Mouse (Mus musculus): Measurements from ENCODE around the gene H2al2a. TPM values are rescaled to one million over a fixed set of nuclear protein-coding genes. Genes with fewer than 3 reads are reported as not detected.
"Not testable (repeated sequence)": the region's sequence is repeated elsewhere in the genome, so short reads cannot be mapped to it uniquely, and the experiment has no call there.

H2al2a gene
- polyA plus RNA-seq, 1 experiment from 2014 or later = not detected

DNA sequence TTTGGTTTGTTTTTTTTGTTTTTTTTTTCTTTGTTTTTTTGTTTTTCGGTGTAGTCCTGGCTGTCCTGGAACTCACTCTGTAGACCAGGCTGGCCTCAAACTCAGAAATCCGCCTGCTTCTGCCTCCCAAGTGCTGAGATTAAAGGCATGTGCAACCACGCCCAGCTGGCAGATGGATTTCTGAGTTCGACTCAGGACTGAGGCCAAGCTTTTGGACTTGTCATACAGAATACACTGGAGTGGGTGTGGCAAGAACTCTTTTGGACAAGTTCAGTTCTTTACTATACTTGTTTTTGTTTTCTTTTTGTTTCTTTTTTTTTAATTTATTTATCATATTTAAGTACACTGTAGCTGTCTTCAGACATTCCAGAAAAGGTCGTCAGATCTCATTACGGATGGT, 18.1 kb downstream of the H2al2a start:
- DNase-seq (ENCODE audit: low spot score) = no peak
- Histone ChIP-seq H3K36me3 (replicated peaks; ENCODE audit: control insufficient read depth, insufficient read depth, low read depth, low read length) (no peaks in the 10 kb centered on the region), H3K9me3 (replicated peaks; ENCODE audit: control insufficient read depth, low read length) (no peaks in the 10 kb centered on the region), H3K4me3 (ENCODE audit: low read depth, low read length) (no peak overlapping the region), H3K9ac (replicated peaks; ENCODE audit: low read length) (no peak overlapping the region), H3K27ac (replicated peaks; ENCODE audit: low read depth, low read length) (no peak overlapping the region), H3K4me1 (ENCODE audit: control insufficient read depth, insufficient read depth, low read length) (no peaks in the 10 kb centered on the region), H3K4me2 (ENCODE audit: low read depth, low read length) (no peak overlapping the region), H3K27me3 (ENCODE audit: control insufficient read depth, insufficient read depth, low read length) (no peaks in the 10 kb centered on the region)
- WGBS = 94% methylated on average over 6 of the region's 6 CpGs
- no peak for ATAC-seq (replicated peaks; ENCODE audit: insufficient number of reproducible peaks, low FRiP score, low TSS enrichment, low read depth)

DNA sequence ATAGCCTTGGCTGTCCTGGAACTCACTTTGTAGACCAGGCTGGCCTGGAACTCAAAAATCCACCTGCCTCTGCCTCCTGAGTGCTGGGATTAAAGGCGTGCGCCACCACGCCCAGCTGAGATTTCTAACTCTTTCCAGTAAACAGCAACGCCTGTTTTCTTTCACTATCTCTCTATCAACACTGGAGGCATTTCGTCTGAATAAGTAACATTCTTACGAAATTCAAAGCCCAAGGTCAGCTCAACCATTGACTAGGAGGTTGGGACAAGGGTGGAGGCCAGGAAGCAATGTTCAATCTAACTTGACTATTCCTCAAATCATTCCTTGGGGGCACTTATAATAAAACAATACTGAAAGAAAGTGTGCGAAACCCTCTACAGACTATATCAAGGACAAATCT, 18.5 kb downstream of the H2al2a start:
- not testable (repeated sequence) for DNase-seq (ENCODE audit: low spot score)

GRCm38 (mm10) chr2:17977645-17978044, 19.1 kb downstream of the H2al2a start:
- H3K36me3 ChIP-seq (replicated peaks; ENCODE audit: control insufficient read depth, insufficient read depth, low read depth, low read length); H3K4me3 ChIP-seq (ENCODE audit: low read depth, low read length); H3K4me2 ChIP-seq (ENCODE audit: low read depth, low read length); H3K27me3 ChIP-seq (ENCODE audit: control insufficient read depth, insufficient read depth, low read length); H3K27ac ChIP-seq (replicated peaks; ENCODE audit: low read depth, low read length); H3K9me3 ChIP-seq (replicated peaks; ENCODE audit: control insufficient read depth, low read length); DNase-seq (ENCODE audit: low spot score); ATAC-seq (replicated peaks; ENCODE audit: insufficient number of reproducible peaks, low FRiP score, low TSS enrichment, low read depth); H3K4me1 ChIP-seq (ENCODE audit: control insufficient read depth, insufficient read depth, low read length); H3K9ac ChIP-seq (replicated peaks; ENCODE audit: low read length): not testable (repeated sequence)

More for the DNA sequence above, 18.5 kb downstream of the H2al2a start:
- H3K4me2 ChIP-seq (ENCODE audit: low read depth, low read length); H3K9ac ChIP-seq (replicated peaks; ENCODE audit: low read length); ATAC-seq (replicated peaks; ENCODE audit: insufficient number of reproducible peaks, low FRiP score, low TSS enrichment, low read depth); H3K27me3 ChIP-seq (ENCODE audit: control insufficient read depth, insufficient read depth, low read length); H3K4me3 ChIP-seq (ENCODE audit: low read depth, low read length); H3K27ac ChIP-seq (replicated peaks; ENCODE audit: low read depth, low read length); H3K36me3 ChIP-seq (replicated peaks; ENCODE audit: control insufficient read depth, insufficient read depth, low read depth, low read length); H3K9me3 ChIP-seq (replicated peaks; ENCODE audit: control insufficient read depth, low read length); H3K4me1 ChIP-seq (ENCODE audit: control insufficient read depth, insufficient read depth, low read length): not testable (repeated sequence)
- WGBS = 92% methylated on average over 7 of the region's 7 CpGs

DNA sequence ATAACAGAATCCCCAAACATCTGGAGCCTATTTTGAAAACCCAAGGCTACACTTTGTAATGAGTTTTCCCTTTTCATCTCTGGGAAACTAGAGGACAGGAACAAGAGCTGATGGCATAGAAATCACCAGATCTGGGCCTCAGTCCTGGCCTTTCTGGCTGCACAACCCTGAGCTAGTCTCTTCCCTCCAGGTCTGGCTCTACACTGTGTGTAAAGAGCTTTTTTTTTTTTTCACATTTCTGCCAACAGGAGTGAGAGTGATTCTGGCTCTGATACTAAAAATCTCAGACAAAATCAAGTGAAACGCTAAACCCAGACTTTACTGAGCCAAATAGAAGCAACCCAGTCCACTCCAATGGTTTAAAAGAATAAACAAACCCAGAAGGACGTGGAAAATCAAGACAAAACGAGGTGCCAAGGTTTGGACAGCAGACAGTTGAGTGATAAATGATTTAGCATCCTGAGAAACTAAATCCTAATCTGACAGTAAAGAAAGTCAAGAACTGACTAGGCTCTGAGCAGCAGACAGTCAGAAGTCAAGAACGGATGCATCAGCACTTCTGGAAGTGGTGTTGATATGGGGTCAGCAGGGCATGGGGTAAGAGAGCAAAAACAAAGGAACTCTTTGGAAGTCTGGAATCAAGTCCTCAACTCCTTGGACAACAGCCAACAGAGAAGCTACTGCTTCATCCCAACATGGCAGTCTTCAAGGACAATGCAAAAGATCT, 21.0 kb downstream of the H2al2a start:
- DNase-seq (ENCODE audit: low spot score) (no peak), ATAC-seq (replicated peaks; ENCODE audit: insufficient number of reproducible peaks, low FRiP score, low TSS enrichment, low read depth) (no peak)
- H3K27me3 ChIP-seq (ENCODE audit: control insufficient read depth, insufficient read depth, low read length) = no peaks in the 10 kb centered on the region
- no peaks in the 10 kb centered on the region for H3K9me3 ChIP-seq (replicated peaks; ENCODE audit: control insufficient read depth, low read length)
- H3K9ac ChIP-seq (replicated peaks; ENCODE audit: low read length) = no peak overlapping the region
- no peaks in the 10 kb centered on the region for H3K4me1 ChIP-seq (ENCODE audit: control insufficient read depth, insufficient read depth, low read length)
- no peaks in the 10 kb centered on the region for H3K36me3 ChIP-seq (replicated peaks; ENCODE audit: control insufficient read depth, insufficient read depth, low read depth, low read length)
- H3K27ac ChIP-seq (replicated peaks; ENCODE audit: low read depth, low read length) = no peak overlapping the region
- no peak overlapping the region for H3K4me3 ChIP-seq (ENCODE audit: low read depth, low read length)
- H3K4me2 ChIP-seq (ENCODE audit: low read depth, low read length) = no peak overlapping the region
- WGBS = 71% methylated on average over 4 of the region's 4 CpGs

DNA sequence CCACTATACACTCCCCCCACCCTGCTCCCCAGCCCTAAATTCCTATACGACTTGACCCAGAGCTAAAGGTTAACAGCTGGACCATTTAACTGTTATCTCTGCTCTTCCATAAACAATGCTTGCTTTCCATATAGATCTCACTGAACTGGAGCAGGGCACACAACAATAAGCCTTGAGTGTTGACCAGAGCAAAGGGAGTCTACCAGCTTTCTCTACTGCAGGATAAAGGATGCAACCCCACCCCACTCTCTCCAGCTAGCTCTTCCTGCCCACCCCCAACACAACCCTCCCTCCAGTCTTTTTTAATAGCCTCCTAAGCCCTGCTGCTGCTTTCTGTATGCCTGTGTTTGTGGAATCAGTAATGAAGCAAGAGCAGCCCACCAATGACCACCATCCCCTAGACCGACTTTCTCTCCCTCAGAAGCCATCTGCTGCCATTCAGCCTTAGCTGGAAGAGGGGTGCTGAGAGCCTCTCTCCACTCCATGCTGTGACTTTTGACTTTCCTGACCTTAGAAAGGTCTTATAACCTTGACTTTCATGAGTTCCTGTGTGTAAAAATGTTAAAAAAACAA, 22.8 kb downstream of the H2al2a start:
- Histone ChIP-seq H3K27ac (replicated peaks; ENCODE audit: low read depth, low read length) (no peak overlapping the region), H3K9me3 (replicated peaks; ENCODE audit: control insufficient read depth, low read length) (no peaks in the 10 kb centered on the region), H3K4me1 (ENCODE audit: control insufficient read depth, insufficient read depth, low read length) (no peaks in the 10 kb centered on the region), H3K4me2 (ENCODE audit: low read depth, low read length) (no peak overlapping the region), H3K4me3 (ENCODE audit: low read depth, low read length) (no peak overlapping the region), H3K9ac (replicated peaks; ENCODE audit: low read length) (no peak overlapping the region), H3K27me3 (ENCODE audit: control insufficient read depth, insufficient read depth, low read length) (no peaks in the 10 kb centered on the region), H3K36me3 (replicated peaks; ENCODE audit: control insufficient read depth, insufficient read depth, low read depth, low read length) (no peaks in the 10 kb centered on the region)
- DNase-seq (ENCODE audit: low spot score) (no peak), ATAC-seq (replicated peaks; ENCODE audit: insufficient number of reproducible peaks, low FRiP score, low TSS enrichment, low read depth) (no peak)
- WGBS = 33% methylated on average over 2 of the region's 2 CpGs

DNA sequence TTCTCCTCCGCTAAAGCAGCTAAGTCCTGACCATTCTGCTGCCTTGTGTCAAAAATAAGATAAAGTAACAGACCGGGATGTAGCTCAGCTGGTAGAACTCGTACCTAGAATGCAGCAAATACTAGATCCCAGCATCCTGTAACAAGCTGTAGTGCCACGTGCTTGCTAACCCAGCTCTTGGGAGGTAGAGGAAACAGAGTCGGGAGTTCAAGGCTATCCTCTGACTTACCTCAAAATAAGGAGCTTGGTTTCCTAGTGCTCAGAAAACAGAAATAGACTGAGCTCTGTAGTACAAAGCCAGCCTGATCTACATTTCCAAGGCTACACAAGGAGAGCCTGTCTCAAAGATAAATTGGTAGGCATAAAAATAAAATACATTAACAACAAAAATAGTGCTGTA, 23.5 kb downstream of the H2al2a start:
- 87% methylated on average over 5 of the region's 5 CpGs for WGBS
- Histone ChIP-seq H3K36me3 (replicated peaks; ENCODE audit: control insufficient read depth, insufficient read depth, low read depth, low read length) (no peaks in the 10 kb centered on the region), H3K27me3 (ENCODE audit: control insufficient read depth, insufficient read depth, low read length) (no peaks in the 10 kb centered on the region), H3K27ac (replicated peaks; ENCODE audit: low read depth, low read length) (no peak overlapping the region), H3K4me3 (ENCODE audit: low read depth, low read length) (no peak overlapping the region), H3K4me2 (ENCODE audit: low read depth, low read length) (no peak overlapping the region), H3K9me3 (replicated peaks; ENCODE audit: control insufficient read depth, low read length) (no peaks in the 10 kb centered on the region), H3K9ac (replicated peaks; ENCODE audit: low read length) (no peak overlapping the region), H3K4me1 (ENCODE audit: control insufficient read depth, insufficient read depth, low read length) (no peaks in the 10 kb centered on the region)
- DNase-seq (ENCODE audit: low spot score) = no peak
- no peak for ATAC-seq (replicated peaks; ENCODE audit: insufficient number of reproducible peaks, low FRiP score, low TSS enrichment, low read depth)

- no peaks in the 10 kb centered on the region for H3K36me3 ChIP-seq (replicated peaks; ENCODE audit: control insufficient read depth, insufficient read depth, low read depth, low read length)
- no peak for ATAC-seq (replicated peaks; ENCODE audit: insufficient number of reproducible peaks, low FRiP score, low TSS enrichment, low read depth)
- 96% methylated on average over 2 of the region's 2 CpGs for WGBS
- H3K27ac ChIP-seq (replicated peaks; ENCODE audit: low read depth, low read length) = no peak overlapping the region
- DNase-seq (ENCODE audit: low spot score) = no peak
- no peak overlapping the region for H3K4me3 ChIP-seq (ENCODE audit: low read depth, low read length)
- H3K9me3 ChIP-seq (replicated peaks; ENCODE audit: control insufficient read depth, low read length) = no peaks in the 10 kb centered on the region
- H3K27me3 ChIP-seq (ENCODE audit: control insufficient read depth, insufficient read depth, low read length) = no peaks in the 10 kb centered on the region
- no peak overlapping the region for H3K4me2 ChIP-seq (ENCODE audit: low read depth, low read length)
- H3K4me1 ChIP-seq (ENCODE audit: control insufficient read depth, insufficient read depth, low read length) = no peaks in the 10 kb centered on the region
- no peak overlapping the region for H3K9ac ChIP-seq (replicated peaks; ENCODE audit: low read length)
These were observed 23.9 kb downstream of the H2al2a start for GRCm38 (mm10) chr2:17972843-17973242.

- Histone ChIP-seq H3K4me1 (ENCODE audit: control insufficient read depth, insufficient read depth, low read length) (no peaks in the 10 kb centered on the region), H3K36me3 (replicated peaks; ENCODE audit: control insufficient read depth, insufficient read depth, low read depth, low read length) (no peaks in the 10 kb centered on the region), H3K9me3 (replicated peaks; ENCODE audit: control insufficient read depth, low read length) (no peaks in the 10 kb centered on the region), H3K4me2 (ENCODE audit: low read depth, low read length) (no peak overlapping the region), H3K4me3 (ENCODE audit: low read depth, low read length) (no peak overlapping the region), H3K9ac (replicated peaks; ENCODE audit: low read length) (no peak overlapping the region), H3K27me3 (ENCODE audit: control insufficient read depth, insufficient read depth, low read length) (no peaks in the 10 kb centered on the region), H3K27ac (replicated peaks; ENCODE audit: low read depth, low read length) (no peak overlapping the region)
- DNase-seq (ENCODE audit: low spot score) (no peak), ATAC-seq (replicated peaks; ENCODE audit: insufficient number of reproducible peaks, low FRiP score, low TSS enrichment, low read depth) (no peak)
- 63% methylated on average over 6 of the region's 6 CpGs for WGBS
These were observed 25.4 kb downstream of the H2al2a start for GRCm38 (mm10) chr2:17971407-17971806.
